Mouse (Mus musculus) forebrain, postnatal 0 days (tissue): ENCODE data around the gene Etfbkmt. TPM values are rescaled to one million over a fixed set of nuclear protein-coding genes. Genes with fewer than 3 reads are reported as not detected.
"Not testable (repeated sequence)": the region's sequence is repeated elsewhere in the genome, so short reads cannot be mapped to it uniquely, and the experiment has no call there.

Experiments
- ATAC-seq: fragments of 200-750 bp; cut with Nextera tagmentation; 2 replicates; pipeline ENCODE4 v1.8.0; 2017; ENCODE audit warnings: mild to moderate bottlenecking, moderate library complexity
- DNase-seq: peaks from one replicate; pipeline ENCODE4 v3.0.0-alpha.2; 2015
- H3K27ac ChIP-seq: fragments of 300-500 bp; sonication (generic); 2 replicates; pipeline ENCODE4 v1.5.1; 2014; ENCODE audit warnings: low read depth, mild to moderate bottlenecking, antibody characterized with exemption, low read length, moderate library complexity, mixed read lengths
- H3K27me3 ChIP-seq: fragments of 300-500 bp; sonication (generic); 2 replicates; pipeline ENCODE4 v1.6.1; 2014; ENCODE audit warnings: mild to moderate bottlenecking, low read length, mixed read lengths; ENCODE audit not compliant: insufficient read depth
- H3K36me3 ChIP-seq: fragments of 300-500 bp; sonication (generic); 2 replicates; pipeline ENCODE4 v1.6.1; 2014; ENCODE audit warnings: mild to moderate bottlenecking, moderate library complexity; ENCODE audit not compliant: insufficient read depth
- H3K4me1 ChIP-seq: fragments of 300-500 bp; sonication (generic); 2 replicates; pipeline ENCODE4 v1.6.1; 2014; ENCODE audit warnings: antibody characterized with exemption; ENCODE audit not compliant: insufficient read depth
- H3K4me2 ChIP-seq: fragments of 300-500 bp; sonication (generic); 2 replicates; pipeline ENCODE4 v1.6.1; 2014; ENCODE audit warnings: low read depth, mild to moderate bottlenecking, moderate library complexity
- H3K4me3 ChIP-seq: fragments of 300-500 bp; sonication (generic); 2 replicates; pipeline ENCODE4 v1.5.1; 2014; ENCODE audit warnings: low read depth, low read length, mixed read lengths
- H3K9ac ChIP-seq: fragments of 300-500 bp; sonication (generic); 2 replicates; pipeline ENCODE4 v1.6.1; 2014; ENCODE audit warnings: mild to moderate bottlenecking
- H3K9me3 ChIP-seq: fragments of 300-500 bp; sonication (generic); 2 replicates; pipeline ENCODE4 v1.6.1; 2016; ENCODE audit warnings: low read length
- CTCF ChIP-seq: sonication (generic); IDR thresholded peaks from 2 replicates; pipeline ENCODE4 v1.5.1; 2016; ENCODE audit warnings: antibody characterized with exemption, control low read depth, low read depth
- WGBS: fragments of 180-500 bp; shearing (Covaris S2); extraction: QIAGEN DNeasy Blood & Tissue Kit; methylation state at CpG from one replicate; pipeline ENCODE4 v1.1.7; 2014; 5-methylcytosine and 5-hydroxymethylcytosine counted together
- polyA plus RNA-seq: library from polyadenylated mRNA; unstranded; fragments of >200 nt; fragmentation: Nextera tagmentation; extraction: Ambion mirVana; gene quantifications from 2 replicates; pipeline ENCODE4 v1.2.1, GENCODE M21; 2015
- total RNA-seq: library from RNA; depleted of rRNA; stranded (reverse); fragments of >200 nt; gene quantifications from 2 replicates; pipeline ENCODE4 v1.2.3, GENCODE M21; 2014

The Etfbkmt gene
- total and polyA plus RNA-seq, 2 experiments from 2014 or later = 4.4 to 6.9 TPM

- Histone ChIP-seq H3K4me2 (no peak overlapping the region), H3K4me3 (no peak overlapping the region), H3K9me3 (no peaks in the 10 kb centered on the region), H3K36me3 (no peaks in the 10 kb centered on the region), H3K4me1 (no peaks in the 10 kb centered on the region), H3K27me3 (no peaks in the 10 kb centered on the region), H3K27ac (no peak overlapping the region), H3K9ac (no peak overlapping the region)
- ATAC-seq (no peak), DNase-seq (no peak)
- TF ChIP-seq CTCF = no peak
- 73% methylated on average over 2 of the region's 2 CpGs for WGBS
Measured at GRCm38 (mm10) chr6:149118935-149119334, 20.7 kb upstream of the Etfbkmt start.

GRCm38 (mm10) chr6:149119853-149120252 lies 19.8 kb upstream of the Etfbkmt start:
- TF ChIP-seq CTCF = peak; percentile 83
- Histone ChIP-seq H3K4me1 (no peaks in the 10 kb centered on the region), H3K4me2 (no peak overlapping the region), H3K9me3 (no peaks in the 10 kb centered on the region), H3K9ac (no peak overlapping the region), H3K27me3 (no peaks in the 10 kb centered on the region), H3K4me3 (no peak overlapping the region), H3K27ac (no peak overlapping the region), H3K36me3 (no peaks in the 10 kb centered on the region)
- peak; percentile 83 for ATAC-seq
- 39% methylated on average over 2 of the region's 2 CpGs for WGBS
- peak; percentile 84 for DNase-seq

- no peak for TF ChIP-seq CTCF
- Histone ChIP-seq H3K27ac (no peak overlapping the region), H3K9ac (no peak overlapping the region), H3K4me2 (no peak overlapping the region), H3K36me3 (no peaks in the 10 kb centered on the region), H3K4me1 (no peaks in the 10 kb centered on the region), H3K27me3 (no peaks in the 10 kb centered on the region), H3K9me3 (no peaks in the 10 kb centered on the region), H3K4me3 (no peak overlapping the region)
- 83% methylated on average over 3 of the region's 3 CpGs for WGBS
- ATAC-seq (no peak), DNase-seq (no peak)
Measured at GRCm38 (mm10) chr6:149123042-149123441, 16.6 kb upstream of the Etfbkmt start.

- no peak overlapping the region for H3K4me2 ChIP-seq
- no peaks in the 10 kb centered on the region for H3K36me3 ChIP-seq
- H3K27ac ChIP-seq = no peak overlapping the region
- no peaks in the 10 kb centered on the region for H3K4me1 ChIP-seq
- 63% methylated on average over 4 of the region's 4 CpGs for whole genome bisulfite sequencing
- TF ChIP-seq CTCF = peak; percentile 47
- no peak overlapping the region for H3K9ac ChIP-seq
- H3K9me3 ChIP-seq = no peaks in the 10 kb centered on the region
- peak; percentile 18 for DNase-seq
- peak; percentile 40; the same call in 1 of the 2 replicates for ATAC-seq
- no peak overlapping the region for H3K4me3 ChIP-seq
- no peaks in the 10 kb centered on the region for H3K27me3 ChIP-seq
Measured at GRCm38 (mm10) chr6:149126675-149127074, 13.0 kb upstream of the Etfbkmt start.

- not testable (repeated sequence) for H3K9me3 ChIP-seq, H3K4me2 ChIP-seq, H3K4me3 ChIP-seq, H3K27me3 ChIP-seq, ATAC-seq, H3K9ac ChIP-seq, H3K27ac ChIP-seq, H3K4me1 ChIP-seq, H3K36me3 ChIP-seq, DNase-seq
- 78% methylated on average over 8 of the region's 8 CpGs for WGBS
Measured at GRCm38 (mm10) chr6:149129870-149130269, 9.8 kb upstream of the Etfbkmt start, which contains the start of gene Gm10203. Gene Gm10203 (plus strand): TSS chr6:149130170.

GRCm38 (mm10) chr6:149131111-149131510 lies 8.5 kb upstream of the Etfbkmt start:
- DNase-seq = no peak
- H3K36me3 ChIP-seq = no peaks in the 10 kb centered on the region
- no peaks in the 10 kb centered on the region for H3K9me3 ChIP-seq
- no peak for ATAC-seq
- H3K27ac ChIP-seq = no peak overlapping the region
- no peaks in the 10 kb centered on the region for H3K4me1 ChIP-seq
- WGBS = 6% methylated on average over 3 of the region's 3 CpGs
- TF ChIP-seq CTCF = no peak
- H3K4me3 ChIP-seq = no peak overlapping the region
- H3K9ac ChIP-seq = no peak overlapping the region
- no peak overlapping the region for H3K4me2 ChIP-seq
- H3K27me3 ChIP-seq = no peaks in the 10 kb centered on the region

- H3K4me3 ChIP-seq = no peak overlapping the region
- no peaks in the 10 kb centered on the region for H3K36me3 ChIP-seq
- no peaks in the 10 kb centered on the region for H3K9me3 ChIP-seq
- H3K4me1 ChIP-seq = no peaks in the 10 kb centered on the region
- ATAC-seq (peak; percentile 77), DNase-seq (peak; percentile 71)
- WGBS = 31% methylated on average over 5 of the region's 5 CpGs
- TF ChIP-seq CTCF = peak; percentile 65
- no peak overlapping the region for H3K27ac ChIP-seq
- no peak overlapping the region for H3K4me2 ChIP-seq
- no peak overlapping the region for H3K9ac ChIP-seq
- H3K27me3 ChIP-seq = no peaks in the 10 kb centered on the region
Measured at GRCm38 (mm10) chr6:149132311-149133077, 7.2 kb upstream of the Etfbkmt start.
